Mouse (Mus musculus): Measurements from ENCODE around the gene Cngb1. TPM values are rescaled to one million over a fixed set of nuclear protein-coding genes. Genes with fewer than 3 reads are reported as not detected.

Cngb1 gene
- total and polyA plus RNA-seq, 3 experiments, result 0.61 to 1.2 (median 0.63) TPM

DNA sequence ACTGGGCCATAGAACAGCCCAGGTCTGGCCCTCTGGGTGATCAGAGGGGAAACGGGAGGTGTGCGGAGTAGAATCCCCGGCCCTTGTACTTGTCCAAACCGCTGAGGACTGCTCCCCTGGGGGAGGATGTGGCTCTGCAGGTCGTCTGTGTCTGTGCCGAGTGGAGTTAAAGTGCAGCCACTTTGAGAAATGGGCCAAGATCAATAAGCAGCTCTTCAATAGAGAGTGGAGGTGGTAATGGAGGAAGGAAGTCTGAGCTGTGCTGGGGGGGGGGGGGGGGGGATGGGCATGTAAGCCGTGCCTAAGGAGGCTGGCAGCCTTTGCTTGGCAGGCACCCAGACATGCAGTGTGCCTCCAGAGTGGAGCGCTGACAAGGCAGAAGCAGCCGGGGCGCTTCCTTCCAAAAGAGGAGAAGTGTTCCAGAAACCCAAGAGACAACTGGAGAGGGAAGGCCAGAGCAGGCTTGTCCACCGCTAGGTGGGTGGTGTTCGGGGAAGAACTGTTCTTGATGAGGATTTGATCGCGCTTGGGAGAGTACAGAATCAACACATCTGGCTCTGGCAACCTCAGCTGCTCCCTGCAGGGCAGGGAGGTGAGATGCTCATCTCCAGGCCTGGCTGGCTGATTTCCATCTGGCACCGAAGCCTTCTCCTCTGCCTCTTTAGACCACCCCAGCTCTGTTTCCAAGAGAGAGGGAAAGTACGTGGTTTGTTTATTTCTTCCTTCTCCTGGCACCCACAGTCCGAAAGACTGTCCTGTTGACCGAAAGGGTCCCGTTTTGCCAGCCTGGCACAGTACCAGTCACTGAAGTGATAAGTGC lies 42.6 kb upstream of the Cngb1 start:
- peaks cover 11% of the 10 kb centered on the region for H3K4me1 ChIP-seq (ENCODE audit: control insufficient read depth, insufficient read depth, low read length)
- H3K27ac ChIP-seq, result peak overlapping the region; percentile 44
- H3K36me3 ChIP-seq (ENCODE audit: control insufficient read depth, insufficient read depth, low read length), result no peaks in the 10 kb centered on the region
- no peak overlapping the region for H3K4me3 ChIP-seq
- H3K79me2 ChIP-seq (replicated peaks; ENCODE audit: control insufficient read depth, insufficient read depth, low read length), result no peaks in the 10 kb centered on the region
- TF ChIP-seq EP300 (IDR thresholded peaks at IDR 0.05; ENCODE audit: insufficient read depth, low read depth, low read length) (no peak), CTCF (IDR thresholded peaks at IDR 0.05) (peak; percentile 52)
- DNase-seq, result peak; percentile 70 to 79
- WGBS, result 11% methylated on average over 18 of the region's 19 CpGs
- 0 out of 2 replicates have a peak overlapping the region, but pooled peaks have one; percentile 18 for H3K9ac ChIP-seq (ENCODE audit: low read depth, low read length)
- H3K27me3 ChIP-seq (ENCODE audit: control insufficient read depth, insufficient read depth, low read length), result no peaks in the 10 kb centered on the region
- intact Hi-C loops (cut with DNase I), result loop anchor here (5.0 kb wide), 1 partner anchor 138 kb away; no protein-coding TSS in a partner anchor

DNA sequence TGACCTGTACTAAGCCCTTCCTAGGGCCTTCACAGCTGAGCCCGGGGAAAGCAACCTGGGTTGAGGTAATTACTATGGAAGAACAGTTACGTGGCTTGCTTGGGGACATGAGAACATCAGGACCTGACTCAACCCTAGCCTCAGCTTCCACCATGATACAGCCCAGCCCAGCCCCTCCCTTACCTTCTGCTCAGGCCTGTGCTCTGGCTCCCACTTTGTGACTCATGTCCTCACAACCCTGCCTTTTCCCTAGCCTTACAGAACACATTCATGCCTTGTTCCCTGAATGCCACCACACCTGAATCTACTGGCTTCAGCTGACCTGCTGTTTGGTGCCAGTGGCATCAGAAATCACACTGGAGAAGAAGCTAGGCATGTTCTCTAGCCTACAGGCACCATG lies 42.0 kb upstream of the Cngb1 start:
- H3K9ac ChIP-seq (ENCODE audit: low read depth, low read length), result no peak overlapping the region

DNA sequence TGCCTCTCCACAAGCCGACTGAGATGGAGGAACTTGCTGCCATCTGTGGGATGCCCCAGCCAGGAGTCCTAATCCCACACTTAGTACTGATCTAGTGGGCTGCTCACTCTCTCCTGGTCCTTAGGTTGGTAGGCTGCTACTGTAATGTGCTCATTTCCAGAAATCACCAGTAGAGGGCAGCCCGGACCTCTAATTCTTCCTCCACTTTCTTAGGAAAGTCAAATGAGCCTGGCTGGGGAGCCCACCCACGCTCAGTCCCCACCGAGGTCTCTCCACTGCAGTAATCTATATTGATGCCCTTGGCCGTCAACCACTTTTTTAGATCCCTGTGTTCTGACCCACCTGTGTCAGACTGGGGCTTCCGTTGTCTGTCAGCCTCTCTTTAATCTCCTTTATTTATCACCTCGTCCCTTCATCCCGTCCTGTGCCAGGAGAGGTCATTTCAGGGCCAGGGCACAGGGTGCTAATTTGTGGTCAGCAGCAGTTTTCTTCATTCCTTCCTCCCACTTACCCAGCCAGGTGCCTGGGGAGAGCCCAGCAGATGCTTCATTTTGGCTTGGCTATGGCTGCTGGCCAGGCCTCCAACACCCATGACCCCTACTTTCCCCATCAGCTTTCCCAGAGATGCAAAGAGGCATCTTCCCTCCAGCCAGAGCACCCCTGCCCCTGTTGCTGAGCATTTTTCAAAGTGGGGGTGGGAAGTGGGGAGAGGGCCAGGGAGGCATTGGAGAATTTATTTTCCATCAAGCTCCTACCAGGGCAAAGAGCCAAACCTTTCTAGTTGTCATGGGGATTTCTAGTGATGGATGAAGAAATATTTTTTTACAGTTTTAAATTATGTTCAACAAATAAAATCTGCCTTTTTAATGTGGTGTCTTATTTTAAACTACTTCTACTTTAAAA lies 40.5 kb upstream of the Cngb1 start:
- WGBS, result 35% methylated on average over 8 of the region's 8 CpGs
- Histone ChIP-seq H3K36me3 (ENCODE audit: control insufficient read depth, insufficient read depth, low read length) (no peaks in the 10 kb centered on the region; the same call in 1 of the 2 replicates), H3K27ac (no peak overlapping the region), H3K4me1 (ENCODE audit: control insufficient read depth, insufficient read depth, low read length) (peaks cover 13% of the 10 kb centered on the region), H3K27me3 (ENCODE audit: control insufficient read depth, insufficient read depth, low read length) (no peaks in the 10 kb centered on the region), H3K79me2 (replicated peaks; ENCODE audit: control insufficient read depth, insufficient read depth, low read length) (no peaks in the 10 kb centered on the region), H3K9ac (ENCODE audit: low read depth, low read length) (no peak overlapping the region), H3K4me3 (no peak overlapping the region)
- intact Hi-C loops (cut with DNase I), result loop anchor here (1.0 to 5.0 kb wide), 5 partner anchors 83 to 350 kb away; no protein-coding TSS in a partner anchor
- peak; percentile 66 to 77 for DNase-seq
- TF ChIP-seq POLR2A (IDR thresholded peaks at IDR 0.05; ENCODE audit: insufficient read depth, low read depth, low read length), result no peak
- peak; percentile 90 for TF ChIP-seq CTCF (IDR thresholded peaks at IDR 0.05)
- TF ChIP-seq EP300 (IDR thresholded peaks at IDR 0.05; ENCODE audit: insufficient read depth, low read depth, low read length), result 0 out of 2 replicates have a peak, but pooled peaks have one; percentile 47

More for the DNA sequence above, 42.0 kb upstream of the Cngb1 start:
- DNase-seq, result no peak
- Histone ChIP-seq H3K36me3 (ENCODE audit: control insufficient read depth, insufficient read depth, low read length) (no peaks in the 10 kb centered on the region), H3K27me3 (ENCODE audit: control insufficient read depth, insufficient read depth, low read length) (no peaks in the 10 kb centered on the region), H3K27ac (peak overlapping the region; percentile 44; the same call in 1 of the 2 replicates), H3K79me2 (replicated peaks; ENCODE audit: control insufficient read depth, insufficient read depth, low read length) (no peaks in the 10 kb centered on the region), H3K4me1 (ENCODE audit: control insufficient read depth, insufficient read depth, low read length) (peaks cover 10% of the 10 kb centered on the region), H3K4me3 (no peak overlapping the region)
- 82% methylated on average over 2 of the region's 2 CpGs for WGBS
- intact Hi-C loops (cut with DNase I), result loop anchor here (5.0 kb wide), 1 partner anchor 139 kb away; no protein-coding TSS in a partner anchor
- TF ChIP-seq CTCF (IDR thresholded peaks at IDR 0.05), result no peak
- TF ChIP-seq EP300 (IDR thresholded peaks at IDR 0.05; ENCODE audit: insufficient read depth, low read depth, low read length), result no peak
- no peak for TF ChIP-seq POLR2A (IDR thresholded peaks at IDR 0.05; ENCODE audit: insufficient read depth, low read depth, low read length)

DNA sequence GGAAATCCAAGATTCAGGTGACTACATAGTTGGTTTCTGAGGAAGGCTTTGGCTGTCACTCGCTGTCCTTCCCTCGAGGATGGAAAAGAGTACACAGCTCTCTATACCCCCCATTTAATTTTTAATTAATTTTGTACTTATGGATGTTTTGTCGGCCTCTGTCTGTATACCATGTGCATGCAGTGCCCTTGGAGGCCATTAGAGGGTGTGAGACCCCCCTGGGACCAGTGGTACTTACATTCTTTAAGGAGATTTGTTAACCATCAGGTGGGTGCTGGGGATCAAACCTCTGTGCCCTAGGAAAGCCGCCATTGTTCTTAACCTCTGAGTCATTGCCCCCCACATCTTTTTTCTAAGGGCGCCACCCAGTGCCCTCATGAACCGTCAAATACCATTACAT lies 38.3 kb upstream of the Cngb1 start:
- DNase-seq, result no peak
- peak; percentile 58 for TF ChIP-seq CTCF (IDR thresholded peaks at IDR 0.05)
- no peak for TF ChIP-seq EP300 (IDR thresholded peaks at IDR 0.05; ENCODE audit: insufficient read depth, low read depth, low read length)
- no peak for TF ChIP-seq POLR2A (IDR thresholded peaks at IDR 0.05; ENCODE audit: insufficient read depth, low read depth, low read length)
- Histone ChIP-seq H3K79me2 (replicated peaks; ENCODE audit: control insufficient read depth, insufficient read depth, low read length) (no peaks in the 10 kb centered on the region), H3K36me3 (ENCODE audit: control insufficient read depth, insufficient read depth, low read length) (no peaks in the 10 kb centered on the region; the same call in 1 of the 2 replicates), H3K27ac (no peak overlapping the region), H3K27me3 (ENCODE audit: control insufficient read depth, insufficient read depth, low read length) (no peaks in the 10 kb centered on the region), H3K4me3 (no peak overlapping the region), H3K9ac (ENCODE audit: low read depth, low read length) (no peak overlapping the region), H3K4me1 (ENCODE audit: control insufficient read depth, insufficient read depth, low read length) (peaks cover 13% of the 10 kb centered on the region)
- WGBS, result 79% methylated on average over 6 of the region's 6 CpGs
- intact Hi-C loops (cut with DNase I), result loop anchor here (5.0 kb wide), 1 partner anchor 143 kb away; no protein-coding TSS in a partner anchor

DNA sequence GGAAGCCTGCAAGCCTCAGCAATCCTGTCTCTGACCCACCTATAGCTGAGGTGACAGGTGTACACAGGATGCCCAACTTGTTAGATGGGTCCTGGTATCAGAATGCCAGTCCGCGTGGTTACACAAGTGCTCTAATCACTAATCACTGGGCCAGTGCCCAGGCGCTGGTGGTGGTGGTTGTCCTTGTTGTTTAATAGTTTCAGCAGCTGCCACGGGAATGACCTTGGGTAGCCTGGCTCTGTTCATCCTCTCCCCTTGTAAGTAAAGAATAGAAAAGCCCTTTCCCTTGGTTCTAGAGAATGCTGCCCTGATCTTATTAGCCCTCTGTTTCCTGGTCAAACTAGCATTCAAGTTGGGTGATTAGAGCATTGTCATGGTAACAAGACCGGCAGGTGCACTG lies 35.3 kb upstream of the Cngb1 start:
- Histone ChIP-seq H3K4me3 (no peak overlapping the region), H3K4me1 (ENCODE audit: control insufficient read depth, insufficient read depth, low read length) (peaks cover 4% of the 10 kb centered on the region), H3K36me3 (ENCODE audit: control insufficient read depth, insufficient read depth, low read length) (no peaks in the 10 kb centered on the region; the same call in 1 of the 2 replicates), H3K9ac (ENCODE audit: low read depth, low read length) (no peak overlapping the region), H3K27me3 (ENCODE audit: control insufficient read depth, insufficient read depth, low read length) (no peaks in the 10 kb centered on the region), H3K79me2 (replicated peaks; ENCODE audit: control insufficient read depth, insufficient read depth, low read length) (no peaks in the 10 kb centered on the region), H3K27ac (peak overlapping the region; percentile 79)
- intact Hi-C loops (cut with DNase I), result no loop called here
- no peak for TF ChIP-seq POLR2A (IDR thresholded peaks at IDR 0.05; ENCODE audit: insufficient read depth, low read depth, low read length)
- no peak for TF ChIP-seq CTCF (IDR thresholded peaks at IDR 0.05)
- peak; percentile 77; the same call in 1 of the 2 replicates for TF ChIP-seq EP300 (IDR thresholded peaks at IDR 0.05; ENCODE audit: insufficient read depth, low read depth, low read length)
- WGBS, result 50% methylated on average over 5 of the region's 5 CpGs
- DNase-seq, result peak; percentile 38 to 73
